Mouse (Mus musculus) olfactory bulb, adult 2 months (tissue): ENCODE results near the gene Nav2.

Source experiments
- CTCF ChIP-seq: fragments of 200-500 bp; IDR thresholded peaks from 2 replicates; pipeline ENCODE4 v1.5.1; 2012; ENCODE audit warnings: low read depth, mild to moderate bottlenecking, low read length, moderate library complexity; ENCODE audit not compliant: insufficient read depth
- POLR2A ChIP-seq: fragments of 200-500 bp; IDR thresholded peaks from 2 replicates; pipeline ENCODE4 v1.6.1; 2012; ENCODE audit warnings: mild to moderate bottlenecking, low read depth, low read length, moderate library complexity; ENCODE audit not compliant: insufficient read depth

GRCm38 (mm10) chr7:49617087-49617486 is 708.6 kb downstream of the Nav2 start:
- TF ChIP-seq POLR2A: no peak
- TF ChIP-seq CTCF: no peak
